Mouse (Mus musculus): ENCODE measurements around the gene Rps15. TPM values are rescaled to one million over a fixed set of nuclear protein-coding genes. Genes with fewer than 3 reads are reported as not detected.

Rps15 gene
- polyA plus RNA-seq, 1 experiment from 2014 or later = 741 TPM

DNA sequence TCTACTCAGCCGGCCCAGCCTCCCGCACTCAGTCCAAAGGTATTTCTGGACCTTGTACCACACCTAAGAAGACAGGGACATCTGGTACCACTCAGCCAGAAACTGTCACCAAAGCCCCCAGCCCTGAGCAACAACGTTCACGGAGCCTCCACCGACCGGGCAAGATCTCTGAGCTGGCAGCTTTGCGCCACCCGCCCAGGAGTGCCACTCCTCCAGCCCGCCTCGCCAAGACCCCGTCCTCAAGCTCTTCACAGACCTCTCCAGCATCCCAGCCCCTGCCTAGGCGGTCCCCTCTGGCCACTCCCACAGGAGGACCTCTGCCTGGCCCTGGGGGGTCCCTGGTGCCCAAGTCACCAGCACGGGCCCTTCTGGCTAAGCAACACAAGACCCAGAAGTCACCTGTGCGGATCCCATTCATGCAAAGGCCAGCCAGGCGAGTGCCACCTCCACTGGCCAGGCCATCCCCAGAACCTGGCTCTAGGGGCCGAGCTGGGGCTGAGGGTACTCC is 22.3 kb downstream of the Rps15 start:
- WGBS = 41% methylated on average over 16 of the region's 16 CpGs
- TF ChIP-seq EP300 (IDR thresholded peaks at IDR 0.05) = no peak
- no peak for TF ChIP-seq CTCF (IDR thresholded peaks at IDR 0.05)
- Histone ChIP-seq H3K27ac (ENCODE audit: low read length) (no peak overlapping the region), H3K4me3 (ENCODE audit: low read depth, low read length) (no peak overlapping the region), H3K4me1 (ENCODE audit: insufficient read depth, low read depth, low read length) (peaks cover 18% of the 10 kb centered on the region), H3K27me3 (replicated peaks; ENCODE audit: insufficient read depth, low read length) (peaks cover 44% of the 10 kb centered on the region), H3K9me3 (ENCODE audit: low read length) (no peaks in the 10 kb centered on the region), H3K4me2 (replicated peaks; ENCODE audit: low read depth, low read length) (no peak overlapping the region), H3K9ac (replicated peaks; ENCODE audit: low read depth) (no peak overlapping the region), H3K36me3 (ENCODE audit: insufficient read depth, low read length) (no peaks in the 10 kb centered on the region; the same call in 1 of the 2 replicates)
- ATAC-seq (no peak), DNase-seq (ENCODE audit: low spot score) (no peak)

DNA sequence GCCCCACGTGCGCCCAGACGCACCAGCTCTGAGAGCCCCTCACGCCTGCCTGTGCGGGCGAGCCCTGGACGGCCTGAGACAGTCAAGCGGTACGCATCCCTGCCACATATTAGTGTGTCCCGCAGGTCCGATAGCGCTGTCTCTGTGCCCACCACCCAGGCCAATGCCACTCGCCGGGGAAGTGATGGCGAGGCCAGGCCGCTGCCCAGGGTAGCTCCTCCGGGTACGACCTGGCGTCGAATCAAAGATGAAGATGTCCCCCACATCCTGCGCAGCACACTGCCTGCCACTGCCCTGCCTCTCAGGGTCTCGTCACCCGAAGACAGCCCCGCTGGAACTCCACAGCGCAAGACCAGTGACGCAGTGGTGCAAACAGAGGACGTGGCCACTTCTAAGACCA is 23.1 kb downstream of the Rps15 start:
- peaks cover 20% of the 10 kb centered on the region for H3K4me1 ChIP-seq (ENCODE audit: insufficient read depth, low read depth, low read length)
- DNase-seq (ENCODE audit: low spot score) (no peak), ATAC-seq (peak; percentile 9; the same call in 1 of the 2 replicates)
- peaks cover 44% of the 10 kb centered on the region for H3K27me3 ChIP-seq (replicated peaks; ENCODE audit: insufficient read depth, low read length)
- no peak overlapping the region for H3K27ac ChIP-seq (ENCODE audit: low read length)
- 34% methylated on average over 25 of the region's 27 CpGs for WGBS
- H3K4me3 ChIP-seq (ENCODE audit: low read depth, low read length) = no peak overlapping the region
- no peaks in the 10 kb centered on the region; the same call in 1 of the 2 replicates for H3K36me3 ChIP-seq (ENCODE audit: insufficient read depth, low read length)
- TF ChIP-seq CTCF (IDR thresholded peaks at IDR 0.05) = no peak
- TF ChIP-seq EP300 (IDR thresholded peaks at IDR 0.05) = no peak
- H3K9me3 ChIP-seq (ENCODE audit: low read length) = no peaks in the 10 kb centered on the region
- H3K4me2 ChIP-seq (replicated peaks; ENCODE audit: low read depth, low read length) = no peak overlapping the region
- no peak overlapping the region for H3K9ac ChIP-seq (replicated peaks; ENCODE audit: low read depth)

DNA sequence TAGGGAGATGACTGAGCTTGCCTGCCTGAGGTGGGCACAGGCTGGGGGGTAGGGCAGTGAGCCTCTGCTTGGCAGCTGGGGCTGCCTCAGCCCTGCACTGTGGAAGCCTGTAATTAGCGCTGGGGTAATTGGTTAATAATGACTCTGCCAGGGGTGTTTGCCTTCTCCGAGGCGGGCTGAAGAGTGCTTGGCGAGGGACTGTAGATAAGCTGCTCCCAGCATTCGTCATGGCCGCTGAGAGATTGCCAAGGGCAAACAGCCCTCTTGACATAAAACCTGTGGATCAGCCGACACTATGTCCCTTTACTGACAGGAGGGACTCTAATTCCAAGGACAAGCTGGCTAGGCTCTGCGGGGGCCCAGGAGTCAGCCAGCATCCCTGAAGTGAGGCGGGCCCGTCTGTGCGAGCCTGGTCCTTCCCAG is 24.1 kb downstream of the Rps15 start:
- Histone ChIP-seq H3K9me3 (ENCODE audit: low read length) (no peaks in the 10 kb centered on the region), H3K4me1 (ENCODE audit: insufficient read depth, low read depth, low read length) (peaks cover 20% of the 10 kb centered on the region), H3K4me3 (ENCODE audit: low read depth, low read length) (no peak overlapping the region), H3K9ac (replicated peaks; ENCODE audit: low read depth) (0 out of 2 replicates have a peak overlapping the region, but pooled peaks have one; percentile 5), H3K4me2 (replicated peaks; ENCODE audit: low read depth, low read length) (no peak overlapping the region), H3K27me3 (replicated peaks; ENCODE audit: insufficient read depth, low read length) (peaks cover 38% of the 10 kb centered on the region), H3K36me3 (ENCODE audit: insufficient read depth, low read length) (no peaks in the 10 kb centered on the region; the same call in 1 of the 2 replicates), H3K27ac (ENCODE audit: low read length) (no peak overlapping the region)
- WGBS = 20% methylated on average over 11 of the region's 11 CpGs
- no peak for TF ChIP-seq CTCF (IDR thresholded peaks at IDR 0.05)
- no peak for TF ChIP-seq EP300 (IDR thresholded peaks at IDR 0.05)
- ATAC-seq (peak; percentile 47), DNase-seq (ENCODE audit: low spot score) (peak; percentile 68)

DNA sequence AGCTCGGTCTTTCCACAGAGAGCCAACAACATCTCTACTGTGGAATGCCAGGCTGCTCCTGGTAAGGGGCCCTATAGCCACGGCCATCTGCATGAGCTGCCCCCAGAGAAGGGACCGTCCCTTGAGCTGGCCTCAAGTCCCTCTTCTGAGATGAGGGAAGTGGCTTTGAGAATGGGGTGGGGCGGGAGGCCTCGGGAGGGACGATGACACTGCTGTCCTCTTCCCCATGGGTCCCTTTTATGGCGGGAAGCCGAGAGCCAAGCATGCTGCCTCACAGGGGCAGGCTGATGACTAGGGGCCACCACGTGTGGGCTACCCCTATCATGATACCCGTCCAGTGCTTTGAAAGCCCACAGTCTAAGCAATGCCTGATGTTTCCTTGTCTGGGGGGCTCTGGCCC is 24.8 kb downstream of the Rps15 start:
- no peak overlapping the region for H3K4me2 ChIP-seq (replicated peaks; ENCODE audit: low read depth, low read length)
- H3K4me3 ChIP-seq (ENCODE audit: low read depth, low read length) = no peak overlapping the region
- no peaks in the 10 kb centered on the region; the same call in 1 of the 2 replicates for H3K36me3 ChIP-seq (ENCODE audit: insufficient read depth, low read length)
- ATAC-seq = no peak
- WGBS = 47% methylated on average over 10 of the region's 10 CpGs
- H3K9ac ChIP-seq (replicated peaks; ENCODE audit: low read depth) = 0 out of 2 replicates have a peak overlapping the region, but pooled peaks have one; percentile 5
- TF ChIP-seq CTCF (IDR thresholded peaks at IDR 0.05) (no peak), EP300 (IDR thresholded peaks at IDR 0.05) (no peak)
- peaks cover 20% of the 10 kb centered on the region for H3K4me1 ChIP-seq (ENCODE audit: insufficient read depth, low read depth, low read length)
- peaks cover 34% of the 10 kb centered on the region for H3K27me3 ChIP-seq (replicated peaks; ENCODE audit: insufficient read depth, low read length)
- H3K9me3 ChIP-seq (ENCODE audit: low read length) = no peaks in the 10 kb centered on the region
- no peak overlapping the region for H3K27ac ChIP-seq (ENCODE audit: low read length)
- DNase-seq (ENCODE audit: low spot score) = no peak

GRCm38 (mm10) chr10:80320340-80320760 is 28.1 kb downstream of the Rps15 start, which contains the start of gene 2310011J03Rik:
2310011J03Rik (minus strand) TSS chr10:80320537.
- peak within 1 kb of the TSS; percentile 81 for H3K4me2 ChIP-seq (replicated peaks; ENCODE audit: low read depth, low read length)
- H3K36me3 ChIP-seq (ENCODE audit: insufficient read depth, low read length) = no peaks in the 10 kb centered on the region; the same call in 1 of the 2 replicates
- TF ChIP-seq EP300 (IDR thresholded peaks at IDR 0.05) = peak; percentile 32; the same call in 1 of the 2 replicates
- no peak for TF ChIP-seq CTCF (IDR thresholded peaks at IDR 0.05)
- no peaks in the 10 kb centered on the region for H3K9me3 ChIP-seq (ENCODE audit: low read length)
- peaks cover 30% of the 10 kb centered on the region for H3K4me1 ChIP-seq (ENCODE audit: insufficient read depth, low read depth, low read length)
- peak within 1 kb of the TSS; percentile 77 for H3K27ac ChIP-seq (ENCODE audit: low read length)
- H3K27me3 ChIP-seq (replicated peaks; ENCODE audit: insufficient read depth, low read length) = 0 out of 2 replicates have a peak, but pooled peaks cover 8% of the 10 kb centered on the region
- peak within 1 kb of the TSS; percentile 83 for H3K9ac ChIP-seq (replicated peaks; ENCODE audit: low read depth)
- DNase-seq (ENCODE audit: low spot score) (peak; percentile 98), ATAC-seq (peak; percentile 76)
- WGBS = under 1% methylated on average over 34 of the region's 34 CpGs
- peak within 1 kb of the TSS; percentile 75 for H3K4me3 ChIP-seq (ENCODE audit: low read depth, low read length)

GRCm38 (mm10) chr10:80321014-80321669 is 28.9 kb downstream of the Rps15 start:
- Histone ChIP-seq H3K9ac (replicated peaks; ENCODE audit: low read depth) (no peak overlapping the region), H3K4me3 (ENCODE audit: low read depth, low read length) (no peak overlapping the region), H3K27ac (ENCODE audit: low read length) (0 out of 2 replicates have a peak overlapping the region, but pooled peaks have one; percentile 32), H3K9me3 (ENCODE audit: low read length) (no peaks in the 10 kb centered on the region), H3K36me3 (ENCODE audit: insufficient read depth, low read length) (no peaks in the 10 kb centered on the region; the same call in 1 of the 2 replicates), H3K4me2 (replicated peaks; ENCODE audit: low read depth, low read length) (no peak overlapping the region), H3K27me3 (replicated peaks; ENCODE audit: insufficient read depth, low read length) (0 out of 2 replicates have a peak, but pooled peaks cover under 1% of the 10 kb centered on the region), H3K4me1 (ENCODE audit: insufficient read depth, low read depth, low read length) (peaks cover 25% of the 10 kb centered on the region)
- no peak for ATAC-seq
- DNase-seq (ENCODE audit: low spot score) = no peak
- no peak for TF ChIP-seq CTCF (IDR thresholded peaks at IDR 0.05)
- no peak for TF ChIP-seq EP300 (IDR thresholded peaks at IDR 0.05)
- 71% methylated on average over 6 of the region's 6 CpGs for WGBS
